Mouse (Mus musculus): ENCODE results near the gene Ngrn. TPM values are rescaled to one million over a fixed set of nuclear protein-coding genes. Genes with fewer than 3 reads are reported as not detected.
A peak's percentile ranks its signal among the peaks of the same experiment; 100 is the strongest.

Ngrn gene
- polyA plus RNA-seq, 1 experiment = 23.2 TPM

GRCm38 (mm10) chr7:80231971-80232488, 29.0 kb upstream of the Ngrn start:
- Histone ChIP-seq H3K4me1 (ENCODE audit: control insufficient read depth, insufficient read depth, low read length) (peaks cover 25% of the 10 kb centered on the region), H3K27ac (ENCODE audit: insufficient read depth, low read depth, low read length) (no peak overlapping the region)
- TF ChIP-seq POLR2A (IDR thresholded peaks at IDR 0.05; ENCODE audit: borderline replicate concordance, low read depth, low read length) (no peak), CTCF (IDR thresholded peaks at IDR 0.05; ENCODE audit: low read depth, low read length) (no peak)

DNA sequence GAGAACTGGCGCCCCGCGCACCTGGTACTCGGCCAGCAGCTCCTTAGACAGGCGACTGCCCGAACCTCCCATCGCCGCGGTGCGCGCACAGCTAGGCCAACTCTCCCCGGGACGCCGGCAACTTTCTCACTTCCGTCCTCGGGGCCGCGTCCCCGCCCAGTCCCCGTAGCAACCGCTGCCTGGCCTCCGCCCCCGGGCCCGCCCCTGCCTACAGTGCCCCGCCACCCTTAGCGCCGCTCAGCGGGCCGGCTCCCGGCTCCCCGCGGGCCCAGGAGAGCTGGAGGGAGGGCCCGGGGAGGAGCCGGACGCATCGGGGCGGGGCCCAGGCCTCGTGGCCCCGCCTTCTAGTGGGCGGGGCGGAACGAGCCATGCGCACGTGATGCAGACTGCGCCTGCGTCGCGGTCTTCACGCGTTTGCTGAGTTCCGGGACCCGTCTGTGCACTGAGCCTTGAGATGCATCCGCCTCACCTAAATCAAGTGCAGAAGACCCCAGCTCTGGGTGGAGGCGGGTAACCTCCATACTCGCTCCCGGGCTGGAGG, 28.5 kb upstream of the Ngrn start, which contains the start of the genes Cib1 and Gdpgp1:
Gene Cib1 (minus strand): TSS at position 325 of the 541 bp plus-strand sequence.
Gene Gdpgp1 (plus strand): TSS at position 377 of the 541 bp plus-strand sequence.
- Histone ChIP-seq H3K4me1 (ENCODE audit: control insufficient read depth, insufficient read depth, low read length) (peaks cover 25% of the 10 kb centered on the region), H3K27ac (ENCODE audit: insufficient read depth, low read depth, low read length) (peak within 1 kb of the TSS; percentile 27), H3K4me3 (ENCODE audit: insufficient read depth, low read length) (peak within 1 kb of the TSS; percentile 78)
- no peak for TF ChIP-seq POLR2A (IDR thresholded peaks at IDR 0.05; ENCODE audit: borderline replicate concordance, low read depth, low read length)
- no peak for TF ChIP-seq CTCF (IDR thresholded peaks at IDR 0.05; ENCODE audit: low read depth, low read length)

More at GRCm38 (mm10) chr7:80231971-80232488, 29.0 kb upstream of the Ngrn start:
- H3K4me3 ChIP-seq (ENCODE audit: insufficient read depth, low read length) = peak overlapping the region; percentile 66

- TF ChIP-seq CTCF (IDR thresholded peaks at IDR 0.05; ENCODE audit: low read depth, low read length) (no peak), POLR2A (IDR thresholded peaks at IDR 0.05; ENCODE audit: borderline replicate concordance, low read depth, low read length) (no peak)
- peak overlapping the region; percentile 78 for H3K4me3 ChIP-seq (ENCODE audit: insufficient read depth, low read length)
- no peak overlapping the region for H3K27ac ChIP-seq (ENCODE audit: insufficient read depth, low read depth, low read length)
- H3K4me1 ChIP-seq (ENCODE audit: control insufficient read depth, insufficient read depth, low read length) = peaks cover 25% of the 10 kb centered on the region
Measured at GRCm38 (mm10) chr7:80233799-80234198, 27.2 kb upstream of the Ngrn start.

GRCm38 (mm10) chr7:80238542-80238941, 22.5 kb upstream of the Ngrn start:
- Histone ChIP-seq H3K4me1 (ENCODE audit: control insufficient read depth, insufficient read depth, low read length) (peaks cover 6% of the 10 kb centered on the region), H3K27ac (ENCODE audit: insufficient read depth, low read depth, low read length) (no peak overlapping the region), H3K4me3 (ENCODE audit: insufficient read depth, low read length) (no peak overlapping the region)
- TF ChIP-seq CTCF (IDR thresholded peaks at IDR 0.05; ENCODE audit: low read depth, low read length) = no peak
- no peak for TF ChIP-seq POLR2A (IDR thresholded peaks at IDR 0.05; ENCODE audit: borderline replicate concordance, low read depth, low read length)

- Histone ChIP-seq H3K4me3 (ENCODE audit: insufficient read depth, low read length) (no peak overlapping the region), H3K27ac (ENCODE audit: insufficient read depth, low read depth, low read length) (no peak overlapping the region), H3K4me1 (ENCODE audit: control insufficient read depth, insufficient read depth, low read length) (no peaks in the 10 kb centered on the region)
- TF ChIP-seq POLR2A (IDR thresholded peaks at IDR 0.05; ENCODE audit: borderline replicate concordance, low read depth, low read length) (no peak), CTCF (IDR thresholded peaks at IDR 0.05; ENCODE audit: low read depth, low read length) (no peak)
Measured at GRCm38 (mm10) chr7:80241661-80242060, 19.4 kb upstream of the Ngrn start.

GRCm38 (mm10) chr7:80244851-80245250, 16.2 kb upstream of the Ngrn start:
- no peak overlapping the region for H3K4me3 ChIP-seq (ENCODE audit: insufficient read depth, low read length)
- no peak overlapping the region for H3K27ac ChIP-seq (ENCODE audit: insufficient read depth, low read depth, low read length)
- 0 out of 2 replicates have a peak, but pooled peaks cover 3% of the 10 kb centered on the region for H3K4me1 ChIP-seq (ENCODE audit: control insufficient read depth, insufficient read depth, low read length)
- no peak for TF ChIP-seq POLR2A (IDR thresholded peaks at IDR 0.05; ENCODE audit: borderline replicate concordance, low read depth, low read length)
- no peak for TF ChIP-seq CTCF (IDR thresholded peaks at IDR 0.05; ENCODE audit: low read depth, low read length)

- TF ChIP-seq POLR2A (IDR thresholded peaks at IDR 0.05; ENCODE audit: borderline replicate concordance, low read depth, low read length) = no peak
- TF ChIP-seq CTCF (IDR thresholded peaks at IDR 0.05; ENCODE audit: low read depth, low read length) = 0 out of 2 replicates have a peak, but pooled peaks have one; percentile 4
- H3K27ac ChIP-seq (ENCODE audit: insufficient read depth, low read depth, low read length) = peak within 1 kb of the TSS; percentile 41
- 0 out of 2 replicates have a peak, but pooled peaks cover 3% of the 10 kb centered on the region for H3K4me1 ChIP-seq (ENCODE audit: control insufficient read depth, insufficient read depth, low read length)
Measured at GRCm38 (mm10) chr7:80246148-80246721, 14.8 kb upstream of the Ngrn start, which contains the start of gene Ttll13. TSS of gene Ttll13 (plus strand) at chr7:80246376.

GRCm38 (mm10) chr7:80246859-80247258, 14.2 kb upstream of the Ngrn start:
- Histone ChIP-seq H3K4me1 (ENCODE audit: control insufficient read depth, insufficient read depth, low read length) (0 out of 2 replicates have a peak, but pooled peaks cover 3% of the 10 kb centered on the region), H3K4me3 (ENCODE audit: insufficient read depth, low read length) (peak overlapping the region; percentile 73; the same call in 1 of the 2 replicates), H3K27ac (ENCODE audit: insufficient read depth, low read depth, low read length) (no peak overlapping the region)
- TF ChIP-seq CTCF (IDR thresholded peaks at IDR 0.05; ENCODE audit: low read depth, low read length) (no peak), POLR2A (IDR thresholded peaks at IDR 0.05; ENCODE audit: borderline replicate concordance, low read depth, low read length) (no peak)

More at GRCm38 (mm10) chr7:80246148-80246721, 14.8 kb upstream of the Ngrn start, which contains the start of gene Ttll13:
- peak within 1 kb of the TSS; percentile 73 for H3K4me3 ChIP-seq (ENCODE audit: insufficient read depth, low read length)

- no peak overlapping the region for H3K4me3 ChIP-seq (ENCODE audit: insufficient read depth, low read length)
- H3K27ac ChIP-seq (ENCODE audit: insufficient read depth, low read depth, low read length) = no peak overlapping the region
- no peaks in the 10 kb centered on the region for H3K4me1 ChIP-seq (ENCODE audit: control insufficient read depth, insufficient read depth, low read length)
- TF ChIP-seq POLR2A (IDR thresholded peaks at IDR 0.05; ENCODE audit: borderline replicate concordance, low read depth, low read length) = no peak
- TF ChIP-seq CTCF (IDR thresholded peaks at IDR 0.05; ENCODE audit: low read depth, low read length) = no peak
Measured at GRCm38 (mm10) chr7:80252437-80252836, 8.6 kb upstream of the Ngrn start.

- Histone ChIP-seq H3K4me1 (ENCODE audit: control insufficient read depth, insufficient read depth, low read length) (no peaks in the 10 kb centered on the region), H3K4me3 (ENCODE audit: insufficient read depth, low read length) (no peak overlapping the region), H3K27ac (ENCODE audit: insufficient read depth, low read depth, low read length) (no peak overlapping the region)
- TF ChIP-seq POLR2A (IDR thresholded peaks at IDR 0.05; ENCODE audit: borderline replicate concordance, low read depth, low read length) (no peak), CTCF (IDR thresholded peaks at IDR 0.05; ENCODE audit: low read depth, low read length) (no peak)
Measured at GRCm38 (mm10) chr7:80252886-80253285, 8.1 kb upstream of the Ngrn start.
